Mouse (Mus musculus) stomach, postnatal 0 days (tissue): ENCODE results near the gene Procr. TPM values are rescaled to one million over a fixed set of nuclear protein-coding genes. Genes with fewer than 3 reads are reported as not detected.

ENCODE experiments used
- ATAC-seq: fragments of 200-750 bp; cut with Nextera tagmentation; 2 replicates; pipeline ENCODE4 v1.8.0; 2017; ENCODE audit not compliant: low FRiP score, low TSS enrichment
- DNase-seq: peaks from one replicate; pipeline ENCODE4 v3.0.0-alpha.2; 2016; ENCODE audit warnings: low spot score
- H3K27ac ChIP-seq: fragments of 300-500 bp; sonication (generic); replicated peaks from 2 replicates; pipeline ENCODE4 v1.5.1; 2014; ENCODE audit warnings: mild to moderate bottlenecking, control low read depth
- H3K27me3 ChIP-seq: fragments of 300-500 bp; sonication (generic); 2 replicates; pipeline ENCODE4 v1.6.1; 2014; ENCODE audit warnings: low read length; ENCODE audit not compliant: control insufficient read depth, insufficient read depth
- H3K36me3 ChIP-seq: fragments of 300-500 bp; sonication (generic); 2 replicates; pipeline ENCODE4 v1.6.1; 2014; ENCODE audit warnings: low read length, mixed read lengths; ENCODE audit not compliant: control insufficient read depth, insufficient read depth
- H3K4me1 ChIP-seq: fragments of 300-500 bp; sonication (generic); replicated peaks from 2 replicates; pipeline ENCODE4 v1.6.1; 2014; ENCODE audit warnings: antibody characterized with exemption; ENCODE audit not compliant: control insufficient read depth, insufficient read depth
- H3K4me2 ChIP-seq: fragments of 300-500 bp; sonication (generic); replicated peaks from 2 replicates; pipeline ENCODE4 v1.6.1; 2014; ENCODE audit warnings: low read depth, mild to moderate bottlenecking, control low read depth, moderate library complexity
- H3K4me3 ChIP-seq: fragments of 300-500 bp; sonication (generic); 2 replicates; pipeline ENCODE4 v1.5.1; 2014; ENCODE audit warnings: low read depth, low read length, control low read depth
- H3K9ac ChIP-seq: fragments of 300-500 bp; sonication (generic); 2 replicates; pipeline ENCODE4 v1.6.1; 2014; ENCODE audit warnings: mild to moderate bottlenecking, low read length, control low read depth, mixed read lengths
- H3K9me3 ChIP-seq: fragments of 300-500 bp; sonication (generic); 2 replicates; pipeline ENCODE4 v1.6.1; 2016; ENCODE audit warnings: low read length; ENCODE audit not compliant: control insufficient read depth
- CTCF ChIP-seq: IDR thresholded peaks from 2 replicates; pipeline ENCODE4 v1.5.1; 2016; ENCODE audit warnings: antibody characterized with exemption, low read depth, mild to moderate bottlenecking, moderate library complexity
- EP300 ChIP-seq: optimal IDR thresholded peaks from 2 replicates; pipeline ENCODE3; 2016; ENCODE audit warnings: antibody characterized with exemption
- WGBS: fragments of 180-500 bp; shearing (Covaris S2); extraction: QIAGEN DNeasy Blood & Tissue Kit; methylation state at CpG from one replicate; pipeline ENCODE4 v1.1.7; 2014; 5-methylcytosine and 5-hydroxymethylcytosine counted together
- polyA plus RNA-seq: library from polyadenylated mRNA; unstranded; fragments of >200 nt; fragmentation: Nextera tagmentation; extraction: Ambion mirVana; gene quantifications from 2 replicates; pipeline ENCODE4 v1.2.1, GENCODE M21; 2015

Gene Procr
- polyA plus RNA-seq, 1 experiment from 2014 or later = 14.3 TPM

DNA sequence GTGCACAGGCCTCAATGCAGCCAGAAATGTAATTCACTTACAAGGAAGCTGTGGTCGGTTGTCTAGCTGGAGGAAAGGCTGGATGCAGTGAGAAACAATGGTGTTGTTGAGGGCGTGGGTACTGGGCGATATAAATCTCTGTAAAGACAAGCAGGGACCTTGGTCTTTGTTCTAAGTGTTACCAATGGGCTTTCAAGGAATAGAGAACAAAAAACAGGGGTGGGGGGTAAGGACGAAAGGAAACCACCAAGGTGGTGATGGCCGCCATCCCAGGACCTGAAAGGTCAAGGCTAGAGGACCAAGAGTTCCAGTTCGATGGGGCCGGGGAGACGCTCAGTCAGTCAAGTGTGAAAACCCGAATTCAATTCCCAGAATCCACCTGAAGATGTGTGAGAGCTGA, 13.1 kb upstream of the Procr start:
- H3K9me3 ChIP-seq = no peaks in the 10 kb centered on the region
- H3K27ac ChIP-seq = no peak overlapping the region
- WGBS = 65% methylated on average over 9 of the region's 9 CpGs
- ATAC-seq (no peak), DNase-seq (no peak)
- no peak overlapping the region for H3K4me3 ChIP-seq
- H3K4me2 ChIP-seq = no peak overlapping the region
- no peak for TF ChIP-seq CTCF
- TF ChIP-seq EP300 = no peak
- H3K9ac ChIP-seq = no peak overlapping the region
- no peaks in the 10 kb centered on the region for H3K27me3 ChIP-seq
- no peaks in the 10 kb centered on the region for H3K4me1 ChIP-seq
- no peaks in the 10 kb centered on the region for H3K36me3 ChIP-seq

DNA sequence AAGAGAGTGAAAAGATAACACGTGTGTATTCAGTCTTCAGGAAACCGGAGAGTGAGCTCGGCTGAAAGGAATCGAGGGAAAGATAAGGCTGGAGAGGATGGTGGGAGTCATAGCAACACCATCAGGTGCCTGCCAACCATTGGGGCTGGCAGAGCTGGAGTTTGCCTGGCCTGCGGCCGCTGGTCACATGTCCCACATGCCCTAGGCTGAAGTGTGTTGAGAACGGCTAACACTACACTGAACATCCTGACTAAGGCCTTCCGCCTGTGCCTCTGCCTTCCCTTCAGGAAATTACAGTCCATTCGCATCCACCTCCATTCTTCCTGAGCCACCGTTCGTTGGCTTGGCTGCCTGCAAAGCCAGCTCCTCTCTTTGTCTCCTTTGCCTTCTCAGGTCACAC, 8.7 kb upstream of the Procr start:
- Histone ChIP-seq H3K4me2 (no peak overlapping the region), H3K36me3 (no peaks in the 10 kb centered on the region), H3K27me3 (no peaks in the 10 kb centered on the region), H3K4me1 (no peaks in the 10 kb centered on the region), H3K27ac (no peak overlapping the region), H3K4me3 (no peak overlapping the region), H3K9me3 (no peaks in the 10 kb centered on the region), H3K9ac (no peak overlapping the region)
- ATAC-seq = peak; percentile 57; the same call in 1 of the 2 replicates
- DNase-seq = no peak
- WGBS = 61% methylated on average over 11 of the region's 11 CpGs
- TF ChIP-seq CTCF (no peak), EP300 (no peak)

DNA sequence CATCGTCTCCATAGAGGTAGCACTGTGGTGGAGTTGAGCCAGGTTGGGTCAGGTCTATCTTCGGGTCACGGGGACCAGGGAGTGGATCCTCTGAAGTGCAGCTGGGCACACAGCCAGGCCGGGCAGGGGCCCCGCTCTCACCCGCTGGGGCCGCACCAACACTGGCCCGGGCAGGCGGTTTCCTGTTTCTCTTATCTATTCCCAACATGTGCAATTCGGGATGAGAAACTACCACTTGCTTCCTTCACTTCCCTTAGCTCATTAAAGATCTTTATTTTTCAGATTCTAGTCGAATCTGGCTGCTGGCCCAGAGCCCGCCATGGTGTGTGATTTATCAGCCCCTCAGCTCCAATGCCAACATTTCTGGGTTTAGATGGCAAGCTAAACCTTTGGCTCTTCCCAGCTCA, 8.0 kb upstream of the Procr start:
- Histone ChIP-seq H3K27me3 (no peaks in the 10 kb centered on the region), H3K4me1 (no peaks in the 10 kb centered on the region), H3K4me3 (no peak overlapping the region), H3K27ac (0 out of 2 replicates have a peak overlapping the region, but pooled peaks have one; percentile 30), H3K36me3 (no peaks in the 10 kb centered on the region), H3K4me2 (no peak overlapping the region), H3K9me3 (no peaks in the 10 kb centered on the region), H3K9ac (no peak overlapping the region)
- TF ChIP-seq EP300 (no peak), CTCF (no peak)
- DNase-seq (peak; percentile 30), ATAC-seq (peak; percentile 67)
- WGBS = 34% methylated on average over 12 of the region's 12 CpGs

DNA sequence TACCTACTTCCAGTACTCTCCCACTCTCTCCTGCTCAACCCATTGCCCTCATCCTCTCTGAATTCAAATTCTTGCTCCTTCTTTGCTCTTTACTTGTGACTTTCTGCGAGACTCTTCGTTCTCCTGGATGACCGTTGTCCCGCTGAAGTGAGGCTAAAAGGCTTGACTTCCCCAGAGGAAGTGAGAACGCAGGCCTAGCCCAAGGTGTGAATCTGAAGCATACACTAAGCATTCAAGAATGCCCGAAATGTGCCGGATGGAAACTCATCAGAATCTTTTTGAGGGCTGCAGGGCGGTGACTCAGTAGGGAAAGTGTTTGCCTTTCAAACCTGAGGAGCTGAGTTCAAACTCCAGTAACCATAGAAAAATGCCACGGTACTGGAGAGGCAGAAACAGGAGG, 7.6 kb upstream of the Procr start:
- no peak overlapping the region for H3K4me2 ChIP-seq
- no peak for TF ChIP-seq CTCF
- no peak for TF ChIP-seq EP300
- WGBS = 77% methylated on average over 9 of the region's 9 CpGs
- no peaks in the 10 kb centered on the region for H3K4me1 ChIP-seq
- no peaks in the 10 kb centered on the region for H3K9me3 ChIP-seq
- no peak overlapping the region for H3K4me3 ChIP-seq
- H3K27ac ChIP-seq = no peak overlapping the region
- no peaks in the 10 kb centered on the region for H3K36me3 ChIP-seq
- ATAC-seq (no peak), DNase-seq (no peak)
- no peak overlapping the region for H3K9ac ChIP-seq
- H3K27me3 ChIP-seq = no peaks in the 10 kb centered on the region

DNA sequence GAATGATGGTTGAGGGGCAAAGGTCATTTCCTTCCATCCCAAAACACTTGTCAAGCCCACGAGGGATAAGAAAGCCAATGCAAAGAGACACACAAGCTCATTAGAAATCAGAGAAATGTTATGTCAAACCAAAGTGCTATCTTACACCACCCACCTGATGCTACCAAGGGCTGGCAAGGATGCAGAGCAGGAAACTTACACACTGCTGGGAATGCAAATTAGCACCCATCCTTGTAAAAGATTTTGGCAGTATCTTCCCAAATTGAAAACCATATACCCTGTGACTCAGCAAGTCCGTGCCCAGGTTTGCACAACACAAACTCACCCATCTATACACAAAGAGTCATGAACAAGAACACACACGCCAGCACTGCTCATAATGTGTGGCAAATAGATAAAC, 5.4 kb upstream of the Procr start:
- TF ChIP-seq CTCF (no peak), EP300 (no peak)
- Histone ChIP-seq H3K4me3 (no peak overlapping the region), H3K27ac (no peak overlapping the region), H3K4me2 (no peak overlapping the region), H3K36me3 (no peaks in the 10 kb centered on the region), H3K27me3 (no peaks in the 10 kb centered on the region), H3K4me1 (no peaks in the 10 kb centered on the region), H3K9me3 (no peaks in the 10 kb centered on the region), H3K9ac (no peak overlapping the region)
- ATAC-seq (no peak), DNase-seq (no peak)
- WGBS = 43% methylated on average over 3 of the region's 3 CpGs

DNA sequence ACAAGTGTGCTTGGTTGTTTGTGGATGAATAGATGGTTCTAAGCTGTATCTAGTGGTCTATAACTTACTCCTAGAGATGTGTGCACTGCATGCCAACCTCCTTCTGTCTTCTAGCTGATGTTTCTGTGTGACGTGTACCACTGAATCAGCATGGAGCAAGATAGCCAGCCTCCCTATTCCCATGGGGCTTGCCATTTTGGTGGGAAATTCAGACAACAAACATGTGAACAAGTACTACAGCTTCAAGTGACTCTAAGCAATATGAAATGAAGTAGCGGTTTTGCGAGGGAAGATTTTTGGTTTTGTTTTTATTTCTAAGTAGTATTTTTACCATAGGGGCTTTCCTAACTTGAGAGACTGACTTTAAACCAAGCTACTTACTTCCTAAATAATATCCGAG, 1.5 kb upstream of the Procr start:
- H3K36me3 ChIP-seq = no peaks in the 10 kb centered on the region
- no peaks in the 10 kb centered on the region for H3K4me1 ChIP-seq
- H3K27me3 ChIP-seq = no peaks in the 10 kb centered on the region
- no peaks in the 10 kb centered on the region for H3K9me3 ChIP-seq
- ATAC-seq (no peak), DNase-seq (no peak)
- no peak overlapping the region for H3K27ac ChIP-seq
- no peak overlapping the region for H3K4me2 ChIP-seq
- WGBS = 85% methylated on average over 4 of the region's 4 CpGs
- no peak for TF ChIP-seq CTCF
- TF ChIP-seq EP300 = no peak
- no peak overlapping the region for H3K4me3 ChIP-seq
- H3K9ac ChIP-seq = no peak overlapping the region
